Mouse (Mus musculus): ENCODE data around the gene Muc3.

- TF ChIP-seq POLR2A (IDR thresholded peaks at IDR 0.05; ENCODE audit: insufficient read length, low read depth) = no peak
- no peak for TF ChIP-seq E2F4 (IDR thresholded peaks at IDR 0.05; ENCODE audit: insufficient read depth)
- no peak for TF ChIP-seq MYOD1 (IDR thresholded peaks at IDR 0.05; ENCODE audit: control insufficient read depth in 1 of 3, insufficient read length in 2 of 3, low read depth in 2 of 3)
- no peak for TF ChIP-seq SRF (IDR thresholded peaks at IDR 0.05; ENCODE audit: control insufficient read depth, insufficient read length, low read depth)
- no peak for TF ChIP-seq MAX (IDR thresholded peaks at IDR 0.05; ENCODE audit: low read depth)
- no peak for TF ChIP-seq USF1 (IDR thresholded peaks at IDR 0.05; ENCODE audit: low read depth)
- no peak for TF ChIP-seq POLR2AphosphoS2 (IDR thresholded peaks at IDR 0.05; ENCODE audit: insufficient read length, low read depth)
- TF ChIP-seq TCF3 (IDR thresholded peaks at IDR 0.05; ENCODE audit: insufficient read length, low read depth) = no peak
- TF ChIP-seq CEBPB (IDR thresholded peaks at IDR 0.05; ENCODE audit: insufficient read depth, poor library complexity, severe bottlenecking) = no peak
- TF ChIP-seq TCF12 (IDR thresholded peaks at IDR 0.05; ENCODE audit: insufficient read depth, poor library complexity, severe bottlenecking) = no peak
- TF ChIP-seq REST (IDR thresholded peaks at IDR 0.05; ENCODE audit: insufficient read depth, insufficient read length) = no peak
These were observed 58.3 kb downstream of the Muc3 start for GRCm38 (mm10) chr5:137090870-137091269.
